ENCODE assay signal across 9 mouse cellular contexts in genomic region chr2:105669371-105669861, GRCm38 (mm10). TPM values are rescaled to one million over a fixed set of nuclear protein-coding genes. Genes with fewer than 3 reads are reported as not detected.
DNase-seq lines count a peak whose midpoint lies in the region; ATAC-seq and TF ChIP-seq lines count a peak whose summit lies in the region.
"Had no signal": no experiment of that assay in that cellular context is flagged by ENCODE, and none has a peak within 500 bp of the region (broad histone marks: within the 10 kb centered on the region; RNA-seq: fewer than 3 reads in every experiment).

No protein-coding gene starts in this region.

- DNase-seq in ES-E14 (ENCODE audit: low read depth, low spot score) = no peak
- DNase-seq in ZHBTc4 (ENCODE audit: low read depth, low spot score) = peak; percentile 37
- DNase-seq in forebrain, embryonic 11.5 days (ENCODE audit: low spot score) = peak; percentile 74
- DNase-seq in midbrain, embryonic 10.5 days (ENCODE audit: low spot score) = peak; percentile 66
- DNase-seq in adipocyte (ENCODE audit: low spot score) = no peak
- DNase-seq in left cerebral cortex, adult 18-20 months (ENCODE audit: low spot score in 2 of 2) = no peak
- DNase-seq in right cerebral cortex, postnatal 36 days (ENCODE audit: low spot score in 2 of 2) = no peak
- DNase-seq: liver had no signal

- no peaks in the 10 kb centered on the region for H3K9me3 ChIP-seq in ES-E14 (ENCODE audit: control insufficient read depth, insufficient read depth, low read depth, low read length)
- H3K9me3 ChIP-seq in forebrain, embryonic 11.5 days (ENCODE audit: control insufficient read depth, low read length) = no peaks in the 10 kb centered on the region
- no peaks in the 10 kb centered on the region for H3K9me3 ChIP-seq in midbrain, embryonic 10.5 days (replicated peaks)

- peak overlapping the region; percentile 93 for H3K4me2 ChIP-seq in forebrain, embryonic 11.5 days (ENCODE audit: low read depth, low read length, severe bottlenecking)

- ATAC-seq in forebrain, embryonic 11.5 days (replicated peaks; ENCODE audit: low FRiP score) = no peak

- H3K4me3 ChIP-seq in ES-E14 (ENCODE audit: insufficient read depth in 1 of 2, low read depth in 1 of 2, low read length in 2 of 2, poor library complexity in 1 of 2, severe bottlenecking in 1 of 2) = peak overlapping the region; percentile 3 to 12; a peak in 1 of 4 replicates
- peak overlapping the region; percentile 84 for H3K4me3 ChIP-seq in forebrain, embryonic 11.5 days (ENCODE audit: low read depth, low read length)
- peak overlapping the region; percentile 66 for H3K4me3 ChIP-seq in midbrain, embryonic 10.5 days

- no peak overlapping the region for H3K9ac ChIP-seq in ES-E14 (ENCODE audit: insufficient read depth, low read depth, low read length, poor library complexity, severe bottlenecking)
- H3K9ac ChIP-seq in forebrain, embryonic 11.5 days (ENCODE audit: low read length) = peak overlapping the region; percentile 98

- H3K27ac ChIP-seq in ES-E14 (ENCODE audit: insufficient read depth, low read depth, low read length, poor library complexity, severe bottlenecking) = no peak overlapping the region
- H3K27ac ChIP-seq in forebrain, embryonic 11.5 days (ENCODE audit: low read depth, low read length) = peak overlapping the region; percentile 2; the same call in 1 of the 2 replicates
- H3K27ac ChIP-seq in midbrain, embryonic 10.5 days (replicated peaks) = peak overlapping the region; percentile 91

- WGBS in forebrain, embryonic 11.5 days = under 1% methylated on average over 35 of the region's 35 CpGs
- WGBS in midbrain, embryonic 10.5 days = under 1% methylated on average over 35 of the region's 35 CpGs

- H3K27me3 ChIP-seq in forebrain, embryonic 11.5 days (ENCODE audit: control insufficient read depth, insufficient read depth, low read length) = peaks cover 60% of the 10 kb centered on the region
- peaks cover 100% of the 10 kb centered on the region for H3K27me3 ChIP-seq in midbrain, embryonic 10.5 days (ENCODE audit: low read depth, poor library complexity, severe bottlenecking)

- peaks cover 0 to 6% of the 10 kb centered on the region in 2 experiments; a peak in 1 of 4 replicates for H3K4me1 ChIP-seq in ES-E14 (ENCODE audit: control insufficient read depth in 2 of 2, insufficient read depth in 2 of 2, low read length in 2 of 2, poor library complexity in 1 of 2)
- H3K4me1 ChIP-seq in forebrain, embryonic 11.5 days (replicated peaks; ENCODE audit: control insufficient read depth, insufficient read depth, low read length) = peaks cover 32% of the 10 kb centered on the region
- peaks cover 72% of the 10 kb centered on the region for H3K4me1 ChIP-seq in midbrain, embryonic 10.5 days

- in situ Hi-C loops in ES-E14 (cut with MboI; ENCODE audit: low sequenced_read_pairs in 2 of 2, unreplicated experiment in 2 of 2) = loop anchor here in 1 of 2 experiments (5.0 kb wide), 1 partner anchor 537 kb away; no protein-coding TSS in a partner anchor

- H3K36me3 ChIP-seq in ES-E14 (ENCODE audit: control insufficient read depth, insufficient read depth, low read length, poor library complexity, severe bottlenecking) = no peaks in the 10 kb centered on the region
- H3K36me3 ChIP-seq in forebrain, embryonic 11.5 days (ENCODE audit: control insufficient read depth, insufficient read depth, low read length) = no peaks in the 10 kb centered on the region
- no peaks in the 10 kb centered on the region for H3K36me3 ChIP-seq in midbrain, embryonic 10.5 days

TF ChIP-seq in ES-E14, 5 proteins besides CTCF, POLR2A, EP300 and RAD21:
- TF ChIP-seq ZC3H11A (IDR thresholded peaks at IDR 0.05; ENCODE audit: borderline replicate concordance, low read depth, low read length) (no peak), HCFC1 (IDR thresholded peaks at IDR 0.05; ENCODE audit: borderline replicate concordance, insufficient read depth, low read length) (no peak), MAFK (IDR thresholded peaks at IDR 0.05; ENCODE audit: insufficient read depth, low read depth, low read length) (no peak), CHD2 (IDR thresholded peaks at IDR 0.05; ENCODE audit: low read depth, low read length) (no peak), ZNF384 (IDR thresholded peaks at IDR 0.05; ENCODE audit: low read depth, low read length) (no peak)

RNA-seq across cellular contexts. Expression of gene Pax6, which starts 0.7 kb away (rescaled TPM):
- total RNA-seq in ES-E14 (2012; rRNA removed) = 4.3 and 7.1 TPM in 2 replicates
- polyA plus RNA-seq in forebrain, embryonic 11.5 days (2014; fragmentation: Nextera tagmentation; extraction: Ambion mirVana) = 97.2 and 103 TPM in 2 replicates
- polyA plus RNA-seq in midbrain, embryonic 10.5 days (2016; fragmentation: Nextera tagmentation; extraction: Ambion mirVana) = 39.0 and 40.1 TPM in 2 replicates
- total RNA-seq in left cerebral cortex, adult 18-20 months (2021) = 10 to 100 TPM in 1 of 2 experiments, 1 to 10 TPM in 1; 8.8 to 10.3 TPM
- polyA plus RNA-seq: thymus, postnatal 0 days had no signal

Comparison
In these comparisons a context has a peak if more than half of its experiments do, and no peak if none do; other contexts are left out.
1. DNase-seq: peak in ZHBTc4 (single experiment), forebrain, embryonic 11.5 days (single experiment) and midbrain, embryonic 10.5 days (single experiment); none in ES-E14 (single experiment), adipocyte (single experiment), left cerebral cortex, adult 18-20 months (0 of 2) and right cerebral cortex, postnatal 36 days (0 of 2).
2. H3K4me3 ChIP-seq: peak in every context shown above with its lines; median percentile 84 in forebrain, embryonic 11.5 days; 66 in midbrain, embryonic 10.5 days; 8 in ES-E14.